Mouse (Mus musculus) hindbrain, embryonic 14.5 days (tissue): ENCODE data around the gene Olfr1192-ps1. TPM values are rescaled to one million over a fixed set of nuclear protein-coding genes. Genes with fewer than 3 reads are reported as not detected.
"Not testable (repeated sequence)": the region's sequence is repeated elsewhere in the genome, so short reads cannot be mapped to it uniquely, and the experiment has no call there.

ENCODE experiments used
- ATAC-seq: fragments of 200-750 bp; cut with Nextera tagmentation; 2 replicates; pipeline ENCODE4 v1.8.0; 2017; ENCODE audit warnings: moderate number of reproducible peaks, mild to moderate bottlenecking, moderate TSS enrichment, moderate library complexity; ENCODE audit not compliant: low FRiP score
- DNase-seq: peaks from one replicate; pipeline ENCODE4 v3.0.0-alpha.2; 2015; ENCODE audit warnings: low spot score
- H3K27ac ChIP-seq: fragments of 300-500 bp; sonication (generic); 2 replicates; pipeline ENCODE4 v1.5.1; 2014; ENCODE audit warnings: mild to moderate bottlenecking, moderate library complexity
- H3K27me3 ChIP-seq: fragments of 300-500 bp; sonication (generic); 2 replicates; pipeline ENCODE4 v1.6.1; 2014; ENCODE audit warnings: mild to moderate bottlenecking, low read length, mixed read lengths; ENCODE audit not compliant: control insufficient read depth, insufficient read depth
- H3K36me3 ChIP-seq: fragments of 300-500 bp; sonication (generic); replicated peaks from 2 replicates; pipeline ENCODE4 v1.6.1; 2014; ENCODE audit not compliant: control insufficient read depth, insufficient read depth
- H3K4me1 ChIP-seq: fragments of 300-500 bp; sonication (generic); replicated peaks from 2 replicates; pipeline ENCODE4 v1.6.1; 2014; ENCODE audit warnings: antibody characterized with exemption, low read length, mixed read lengths; ENCODE audit not compliant: control insufficient read depth, insufficient read depth
- H3K4me2 ChIP-seq: fragments of 300-500 bp; sonication (generic); replicated peaks from 2 replicates; pipeline ENCODE4 v1.6.1; 2014; ENCODE audit warnings: mild to moderate bottlenecking, moderate library complexity
- H3K4me3 ChIP-seq: fragments of 300-500 bp; sonication (generic); replicated peaks from 2 replicates; pipeline ENCODE4 v1.5.1; 2014; ENCODE audit warnings: mild to moderate bottlenecking, low read length
- H3K9ac ChIP-seq: fragments of 300-500 bp; sonication (generic); 2 replicates; pipeline ENCODE4 v1.6.1; 2014
- H3K9me3 ChIP-seq: fragments of 300-500 bp; sonication (generic); 2 replicates; pipeline ENCODE4 v1.6.1; 2016; ENCODE audit warnings: low read length; ENCODE audit not compliant: control insufficient read depth
- WGBS: fragments of 180-500 bp; shearing (Covaris S2); extraction: QIAGEN DNeasy Blood & Tissue Kit; methylation state at CpG from one replicate; pipeline ENCODE4 v1.1.7; 2014; 5-methylcytosine and 5-hydroxymethylcytosine counted together
- polyA plus RNA-seq: library from polyadenylated mRNA; unstranded; fragments of >200 nt; fragmentation: Nextera tagmentation; extraction: Ambion mirVana; gene quantifications from 2 replicates; pipeline ENCODE4 v1.2.1, GENCODE M21; 2014

The Olfr1192-ps1 gene
- not detected in 2 replicates for polyA plus RNA-seq

DNA sequence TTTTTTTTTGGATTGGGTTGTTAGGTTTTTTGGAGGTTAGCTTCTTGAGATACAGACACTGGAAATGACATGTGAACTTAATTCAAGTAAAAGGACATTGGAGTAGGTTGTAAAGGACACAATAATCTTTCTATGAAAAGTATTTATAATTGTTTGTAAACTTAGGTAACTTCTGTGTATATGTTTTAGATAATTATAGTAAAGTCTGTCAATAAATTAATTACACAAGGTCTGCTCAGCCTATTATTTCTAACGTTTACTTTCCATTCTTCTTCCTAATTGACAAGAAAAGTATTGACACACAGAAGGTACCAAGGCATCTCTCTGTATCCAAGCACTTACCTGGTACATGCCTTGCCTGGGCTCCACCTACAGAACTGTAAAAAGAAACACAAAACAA, at the start of gene Olfr1192-ps1:
Gene Olfr1192-ps1 (plus strand): TSS at position 301 of the 400 bp plus-strand sequence.
- ATAC-seq, result no peak
- no peaks in the 10 kb centered on the region for H3K4me1 ChIP-seq
- WGBS, result 46% methylated on average over 1 of the region's 1 CpGs

DNA sequence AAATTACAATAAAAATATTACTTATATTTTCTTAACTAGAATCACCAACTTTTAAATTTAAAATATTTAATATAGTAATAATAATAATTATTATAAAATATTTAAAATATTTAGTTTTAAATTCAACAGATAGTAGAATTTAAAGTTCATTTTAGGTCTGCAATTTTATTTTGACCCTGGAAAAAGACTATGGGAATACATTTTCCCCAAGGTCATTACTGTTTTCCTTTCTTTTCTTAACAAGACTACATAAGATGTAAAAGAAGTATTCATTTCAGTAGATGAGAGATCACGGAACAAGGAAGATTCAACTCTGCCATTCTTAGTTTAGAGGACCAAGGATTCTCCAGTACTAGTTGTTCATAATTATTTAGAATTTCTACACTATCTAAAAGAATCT, 8.1 kb upstream of the Olfr1192-ps1 start, which contains the start of gene Olfr1191-ps1:
Gene Olfr1191-ps1 (plus strand): TSS at position 301 of the 400 bp plus-strand sequence.
- not testable (repeated sequence) for H3K4me1 ChIP-seq, H3K4me2 ChIP-seq, H3K4me3 ChIP-seq, H3K27me3 ChIP-seq, H3K9me3 ChIP-seq, DNase-seq, ATAC-seq, H3K9ac ChIP-seq, H3K36me3 ChIP-seq, H3K27ac ChIP-seq
- 87% methylated on average over 1 of the region's 1 CpGs for WGBS

More for the DNA sequence above, at the start of gene Olfr1192-ps1:
- no peaks in the 10 kb centered on the region for H3K27me3 ChIP-seq
- H3K4me3 ChIP-seq, result no peak within 1 kb of the TSS
- H3K9ac ChIP-seq, result no peak within 1 kb of the TSS
- H3K36me3 ChIP-seq, result no peaks in the 10 kb centered on the region
- DNase-seq, result no peak
- H3K27ac ChIP-seq, result no peak within 1 kb of the TSS
- no peaks in the 10 kb centered on the region for H3K9me3 ChIP-seq
- no peak within 1 kb of the TSS for H3K4me2 ChIP-seq

DNA sequence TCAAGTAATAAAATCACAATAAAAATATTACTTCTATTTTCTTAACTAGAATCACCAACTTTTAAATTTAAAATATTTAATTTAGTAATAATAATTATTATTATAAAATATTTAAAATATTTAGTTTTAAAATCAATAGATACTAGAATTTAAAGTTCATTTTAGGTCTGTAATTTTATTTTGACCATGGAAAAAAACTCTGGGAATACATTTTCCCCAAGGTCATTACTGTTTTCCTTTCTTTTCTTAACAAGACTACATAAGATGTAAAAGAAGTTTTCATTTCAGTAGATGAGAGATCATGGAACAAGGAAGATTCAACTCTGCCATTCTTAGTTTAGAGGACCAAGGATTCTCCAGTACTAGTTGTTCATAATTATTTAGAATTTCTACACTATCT, 27.0 kb downstream of the Olfr1192-ps1 start, which contains the start of gene Olfr1193:
Gene Olfr1193 (plus strand): TSS at position 301 of the 400 bp plus-strand sequence.
- not testable (repeated sequence) for H3K4me3 ChIP-seq, H3K27me3 ChIP-seq, ATAC-seq, H3K9ac ChIP-seq, H3K4me2 ChIP-seq, DNase-seq, H3K27ac ChIP-seq, H3K4me1 ChIP-seq, H3K36me3 ChIP-seq, H3K9me3 ChIP-seq

DNA sequence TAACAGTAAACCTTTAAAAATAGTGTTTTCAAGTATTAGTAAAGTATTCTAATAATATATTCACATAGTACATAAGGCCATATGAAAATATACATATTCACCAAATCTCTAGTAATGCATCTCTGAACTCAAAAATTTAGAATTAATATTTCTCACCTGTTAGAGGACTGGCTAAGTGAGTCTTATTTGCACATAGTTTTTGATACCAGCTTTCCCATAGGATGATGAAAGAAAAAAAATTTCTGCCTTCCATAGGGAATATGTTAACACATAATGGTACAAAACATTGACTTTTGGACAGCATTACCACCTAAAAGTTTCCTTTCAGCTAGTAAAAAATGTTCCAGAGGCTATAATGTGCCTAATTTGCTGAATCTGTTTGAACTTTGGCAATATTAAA, 40.8 kb downstream of the Olfr1192-ps1 start, which contains the start of gene Olfr1195:
Gene Olfr1195 (minus strand): TSS at position 101 of the 400 bp plus-strand sequence.
- Histone ChIP-seq H3K4me1 (no peaks in the 10 kb centered on the region), H3K27me3 (no peaks in the 10 kb centered on the region), H3K4me3 (no peak within 1 kb of the TSS), H3K9me3 (no peaks in the 10 kb centered on the region), H3K9ac (no peak within 1 kb of the TSS), H3K4me2 (no peak within 1 kb of the TSS), H3K27ac (no peak within 1 kb of the TSS), H3K36me3 (no peaks in the 10 kb centered on the region)
- no peak for DNase-seq
- no peak for ATAC-seq

DNA sequence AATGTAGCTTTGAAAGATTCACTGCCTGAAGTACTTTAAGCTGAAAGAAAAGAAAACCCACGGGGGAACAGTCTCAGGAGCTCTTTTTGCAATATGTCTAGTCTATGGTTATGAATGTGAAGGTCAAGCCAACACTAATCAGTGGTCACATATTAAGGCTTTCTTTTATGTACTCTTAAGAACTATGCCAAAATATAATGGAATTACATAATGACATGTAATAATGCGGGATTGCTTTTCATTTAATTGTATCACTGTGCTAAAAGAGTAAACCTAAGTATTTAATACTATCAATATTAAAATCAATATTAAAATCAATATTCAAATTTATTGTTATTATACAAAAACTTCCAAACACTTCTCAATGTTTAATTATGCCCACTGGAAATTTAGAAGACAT, 56.2 kb downstream of the Olfr1192-ps1 start, which contains the start of gene Olfr1196:
Gene Olfr1196 (minus strand): TSS at position 101 of the 400 bp plus-strand sequence.
- Histone ChIP-seq H3K36me3 (no peaks in the 10 kb centered on the region), H3K27ac (no peak within 1 kb of the TSS), H3K4me3 (no peak within 1 kb of the TSS), H3K4me1 (no peaks in the 10 kb centered on the region), H3K9ac (no peak within 1 kb of the TSS), H3K4me2 (no peak within 1 kb of the TSS), H3K9me3 (no peaks in the 10 kb centered on the region), H3K27me3 (no peaks in the 10 kb centered on the region)
- 91% methylated on average over 2 of the region's 2 CpGs for WGBS
- ATAC-seq, result no peak
- no peak for DNase-seq

Other genes with a start within 250 kb of the Olfr1192-ps1 start
- not detected in 2 replicates for gene Olfr1179, start 242.1 kb upstream of the Olfr1192-ps1 start, polyA plus RNA-seq
- gene Olfr1180, start 229.4 kb upstream of the Olfr1192-ps1 start, polyA plus RNA-seq, result not detected in 2 replicates
- not detected in 2 replicates for gene Olfr1181, start 222.3 kb upstream of the Olfr1192-ps1 start, polyA plus RNA-seq
- gene Gm13757, start 199.4 kb upstream of the Olfr1192-ps1 start, polyA plus RNA-seq, result not detected in 2 replicates
- not detected in 2 replicates for gene Olfr1183, start 193.6 kb upstream of the Olfr1192-ps1 start, polyA plus RNA-seq
- not detected in 2 replicates for gene Olfr1184, start 164.9 kb upstream of the Olfr1192-ps1 start, polyA plus RNA-seq
- not detected in 2 replicates for gene Olfr1185-ps1, start 155.2 kb upstream of the Olfr1192-ps1 start, polyA plus RNA-seq
- not detected in 2 replicates for gene Olfr1186, start 130.0 kb upstream of the Olfr1192-ps1 start, polyA plus RNA-seq
- not detected in 2 replicates for gene Olfr1188, start 91.6 kb upstream of the Olfr1192-ps1 start, polyA plus RNA-seq
- not detected in 2 replicates for gene Olfr1189, start 62.1 kb upstream of the Olfr1192-ps1 start, polyA plus RNA-seq
- gene Olfr1191-ps1, start 8.0 kb upstream of the Olfr1192-ps1 start, polyA plus RNA-seq, result not detected in 2 replicates
- not detected in 2 replicates for gene Olfr1193, start 27.1 kb downstream of the Olfr1192-ps1 start, polyA plus RNA-seq
- not detected in 2 replicates for gene Olfr1195, start 40.7 kb downstream of the Olfr1192-ps1 start, polyA plus RNA-seq
- not detected in 2 replicates for gene Olfr1196, start 56.1 kb downstream of the Olfr1192-ps1 start, polyA plus RNA-seq
- gene Olfr1197, start 83.9 kb downstream of the Olfr1192-ps1 start, polyA plus RNA-seq, result not detected in 2 replicates
- not detected in 2 replicates for gene Olfr1198, start 102.9 kb downstream of the Olfr1192-ps1 start, polyA plus RNA-seq
- not detected in 2 replicates for gene Olfr1199, start 112.0 kb downstream of the Olfr1192-ps1 start, polyA plus RNA-seq
- gene Olfr1200, start 122.0 kb downstream of the Olfr1192-ps1 start, polyA plus RNA-seq, result not detected in 2 replicates
- not detected in 2 replicates for gene Olfr1201, start 144.5 kb downstream of the Olfr1192-ps1 start, polyA plus RNA-seq
- not detected in 2 replicates for gene Olfr1202, start 166.0 kb downstream of the Olfr1192-ps1 start, polyA plus RNA-seq
- gene Olfr1205, start 181.2 kb downstream of the Olfr1192-ps1 start, polyA plus RNA-seq, result not detected in 2 replicates
- gene Olfr1204, start 200.8 kb downstream of the Olfr1192-ps1 start, polyA plus RNA-seq, result not detected in 2 replicates
- gene Olfr1206, start 214.7 kb downstream of the Olfr1192-ps1 start, polyA plus RNA-seq, result not detected in 2 replicates